Mouse (Mus musculus): ENCODE measurements around the gene H2-T22. TPM values are rescaled to one million over a fixed set of nuclear protein-coding genes. Genes with fewer than 3 reads are reported as not detected.

Gene H2-T22
- polyA plus RNA-seq, 1 experiment: 31.0 TPM

- Histone ChIP-seq H3K27ac (ENCODE audit: insufficient read depth, low read length) (no peak overlapping the region), H3K4me3 (replicated peaks; ENCODE audit: insufficient read depth, low read depth, low read length) (peak overlapping the region; percentile 73), H3K27me3 (ENCODE audit: control insufficient read depth, insufficient read depth, low read length) (no peaks in the 10 kb centered on the region), H3K4me1 (ENCODE audit: control insufficient read depth, insufficient read depth, low read length) (no peaks in the 10 kb centered on the region; the same call in 1 of the 2 replicates)
- TF ChIP-seq CTCF (IDR thresholded peaks at IDR 0.05; ENCODE audit: borderline replicate concordance, insufficient read depth, low read depth, low read length) (no peak), POLR2A (IDR thresholded peaks at IDR 0.05; ENCODE audit: borderline replicate concordance, insufficient read depth, low read length) (no peak)
- 3% methylated on average over 14 of the region's 14 CpGs for WGBS
- no peak for DNase-seq
Measured at GRCm38 (mm10) chr17:35994879-35995240, 47.7 kb downstream of the H2-T22 start.

GRCm38 (mm10) chr17:35994175-35994878, 48.2 kb downstream of the H2-T22 start:
- no peaks in the 10 kb centered on the region for H3K27me3 ChIP-seq (ENCODE audit: control insufficient read depth, insufficient read depth, low read length)
- peak; percentile 81 to 86 for DNase-seq
- no peaks in the 10 kb centered on the region; the same call in 1 of the 2 replicates for H3K4me1 ChIP-seq (ENCODE audit: control insufficient read depth, insufficient read depth, low read length)
- H3K27ac ChIP-seq (ENCODE audit: insufficient read depth, low read length): no peak overlapping the region
- H3K4me3 ChIP-seq (replicated peaks; ENCODE audit: insufficient read depth, low read depth, low read length): peak overlapping the region; percentile 73
- WGBS: 4% methylated on average over 31 of the region's 31 CpGs
- TF ChIP-seq POLR2A (IDR thresholded peaks at IDR 0.05; ENCODE audit: borderline replicate concordance, insufficient read depth, low read length) (peak; percentile 89; the same call in 1 of the 2 replicates), CTCF (IDR thresholded peaks at IDR 0.05; ENCODE audit: borderline replicate concordance, insufficient read depth, low read depth, low read length) (no peak)

- H3K27ac ChIP-seq (ENCODE audit: insufficient read depth, low read length): no peak overlapping the region
- DNase-seq: peak; percentile 80 to 81
Measured at GRCm38 (mm10) chr17:35993675-35994074, 48.9 kb downstream of the H2-T22 start.

GRCm38 (mm10) chr17:35991781-35992180, 50.8 kb downstream of the H2-T22 start:
- no peaks in the 10 kb centered on the region; the same call in 1 of the 2 replicates for H3K4me1 ChIP-seq (ENCODE audit: control insufficient read depth, insufficient read depth, low read length)
- TF ChIP-seq POLR2A (IDR thresholded peaks at IDR 0.05; ENCODE audit: borderline replicate concordance, insufficient read depth, low read length) (no peak), CTCF (IDR thresholded peaks at IDR 0.05; ENCODE audit: borderline replicate concordance, insufficient read depth, low read depth, low read length) (no peak)
- WGBS: 46% methylated on average over 10 of the region's 10 CpGs
- no peak overlapping the region for H3K27ac ChIP-seq (ENCODE audit: insufficient read depth, low read length)
- no peak for DNase-seq
- H3K4me3 ChIP-seq (replicated peaks; ENCODE audit: insufficient read depth, low read depth, low read length): no peak overlapping the region
- H3K27me3 ChIP-seq (ENCODE audit: control insufficient read depth, insufficient read depth, low read length): no peaks in the 10 kb centered on the region

More at GRCm38 (mm10) chr17:35993675-35994074, 48.9 kb downstream of the H2-T22 start:
- WGBS: 4% methylated on average over 17 of the region's 17 CpGs
- Histone ChIP-seq H3K4me1 (ENCODE audit: control insufficient read depth, insufficient read depth, low read length) (no peaks in the 10 kb centered on the region; the same call in 1 of the 2 replicates), H3K27me3 (ENCODE audit: control insufficient read depth, insufficient read depth, low read length) (no peaks in the 10 kb centered on the region), H3K4me3 (replicated peaks; ENCODE audit: insufficient read depth, low read depth, low read length) (peak overlapping the region; percentile 12)
- 0 out of 2 replicates have a peak, but pooled peaks have one; percentile 33 for TF ChIP-seq POLR2A (IDR thresholded peaks at IDR 0.05; ENCODE audit: borderline replicate concordance, insufficient read depth, low read length)
- peak; percentile 99 for TF ChIP-seq CTCF (IDR thresholded peaks at IDR 0.05; ENCODE audit: borderline replicate concordance, insufficient read depth, low read depth, low read length)

Other genes starting within 250 kb of the H2-T22 start
- gene Ier3, start 221.1 kb downstream of the H2-T22 start, polyA plus RNA-seq (2012; rRNA removed): 22.6 and 25.2 TPM in 2 replicates
- gene Flot1, start 219.5 kb downstream of the H2-T22 start, polyA plus RNA-seq (2012; rRNA removed): 129 and 140 TPM in 2 replicates
- gene Tubb5, start 204.4 kb downstream of the H2-T22 start, polyA plus RNA-seq (2012; rRNA removed): 320 TPM in 2 replicates
- 12.1 and 16.1 TPM in 2 replicates for gene Mdc1, start 201.2 kb downstream of the H2-T22 start, polyA plus RNA-seq (2012; rRNA removed)
- 8.6 and 12.0 TPM in 2 replicates for gene Nrm, start 181.4 kb downstream of the H2-T22 start, polyA plus RNA-seq (2012; rRNA removed)
- 8.7 and 9.7 TPM in 2 replicates for gene Ppp1r18, start 177.2 kb downstream of the H2-T22 start, polyA plus RNA-seq (2012; rRNA removed)
- 52.2 and 57.4 TPM in 2 replicates for gene Dhx16, start 162.9 kb downstream of the H2-T22 start, polyA plus RNA-seq (2012; rRNA removed)
- 161 and 173 TPM in 2 replicates for gene 2310061I04Rik, start 145.3 kb downstream of the H2-T22 start, polyA plus RNA-seq (2012; rRNA removed)
- 80.2 and 81.5 TPM in 2 replicates for gene Atat1, start 132.7 kb downstream of the H2-T22 start, polyA plus RNA-seq (2012; rRNA removed)
- gene Mrps18b, start 126.4 kb downstream of the H2-T22 start, polyA plus RNA-seq (2012; rRNA removed): 62.5 and 65.1 TPM in 2 replicates
- 42.3 and 44.9 TPM in 2 replicates for gene Ppp1r10, start 126.3 kb downstream of the H2-T22 start, polyA plus RNA-seq (2012; rRNA removed)
- gene Abcf1, start 73.0 kb downstream of the H2-T22 start, polyA plus RNA-seq (2012; rRNA removed): 85.8 and 99.1 TPM in 2 replicates
- gene Gnl1, start 62.9 kb downstream of the H2-T22 start, polyA plus RNA-seq (2012; rRNA removed): 92.5 and 103 TPM in 2 replicates
- gene Prr3, start 62.5 kb downstream of the H2-T22 start, polyA plus RNA-seq (2012; rRNA removed): 38.8 and 42.6 TPM in 2 replicates
- 0.95 and 1.1 TPM in 2 replicates for gene H2-T24, start 22.2 kb downstream of the H2-T22 start, polyA plus RNA-seq (2012; rRNA removed)
- 13.0 and 17.3 TPM in 2 replicates for gene H2-T23, start 9.9 kb downstream of the H2-T22 start, polyA plus RNA-seq (2012; rRNA removed)
- gene Gm6034, start 214 bp upstream of the H2-T22 start, polyA plus RNA-seq (2012; rRNA removed): not detected in 2 replicates
- gene Gm11127, start 15.6 kb upstream of the H2-T22 start, polyA plus RNA-seq (2012; rRNA removed): 0.08 and 0.15 TPM in 2 replicates
- gene Gm19684, start 78.9 kb upstream of the H2-T22 start, polyA plus RNA-seq (2012; rRNA removed): 0.10 TPM in 1 of 2 replicates, not detected in the other
- gene Gm7030, start 86.7 kb upstream of the H2-T22 start, polyA plus RNA-seq (2012; rRNA removed): not detected in 2 replicates
- gene Gm8909, start 125.8 kb upstream of the H2-T22 start, polyA plus RNA-seq (2012; rRNA removed): not detected in 2 replicates
- not detected in 2 replicates for gene H2-T3, start 147.5 kb upstream of the H2-T22 start, polyA plus RNA-seq (2012; rRNA removed)
- 71.2 and 71.8 TPM in 2 replicates for gene Rpp21, start 215.3 kb upstream of the H2-T22 start, polyA plus RNA-seq (2012; rRNA removed)
- gene Trim39, start 229.5 kb upstream of the H2-T22 start, polyA plus RNA-seq (2012; rRNA removed): 55.6 and 57.9 TPM in 2 replicates
- not detected in 2 replicates for gene H2-M10.2, start 243.7 kb upstream of the H2-T22 start, polyA plus RNA-seq (2012; rRNA removed)